28 mouse cellular contexts compared by ENCODE assay signal in genomic region chr3:58300213-58300612, GRCm38 (mm10).
"Had no signal": no experiment of that assay in that cellular context is flagged by ENCODE, and none has a peak within 500 bp of the region (broad histone marks: within the 10 kb centered on the region; RNA-seq: fewer than 3 reads in every experiment).

No protein-coding gene starts in this region.

- H3K9me3 ChIP-seq: embryonic facial prominence, embryonic 10.5 days; embryonic facial prominence, embryonic 12.5 days; embryonic facial prominence, embryonic 13.5 days; embryonic facial prominence, embryonic 15.5 days; forebrain, embryonic 10.5 days; forebrain, embryonic 12.5 days; forebrain, embryonic 13.5 days; forebrain, embryonic 15.5 days had no signal

- H3K4me2 ChIP-seq: embryonic facial prominence, embryonic 12.5 days; embryonic facial prominence, embryonic 13.5 days; embryonic facial prominence, embryonic 15.5 days; forebrain, embryonic 12.5 days; forebrain, embryonic 13.5 days; forebrain, embryonic 15.5 days had no signal

- H3K4me3 ChIP-seq: embryonic facial prominence, embryonic 10.5 days; embryonic facial prominence, embryonic 12.5 days; embryonic facial prominence, embryonic 13.5 days; embryonic facial prominence, embryonic 15.5 days; erythroblast, embryonic 14.5 days; forebrain, embryonic 10.5 days; forebrain, embryonic 12.5 days; forebrain, embryonic 13.5 days; forebrain, embryonic 15.5 days; gastrocnemius, adult 2 months; heart, adult 2 months had no signal

- H3K9ac ChIP-seq: embryonic facial prominence, embryonic 12.5 days; embryonic facial prominence, embryonic 13.5 days; embryonic facial prominence, embryonic 15.5 days; forebrain, embryonic 12.5 days; forebrain, embryonic 13.5 days; forebrain, embryonic 15.5 days; forebrain, postnatal 0 days had no signal

- ATAC-seq: forebrain, embryonic 13.5 days; forebrain, embryonic 14.5 days; forebrain, embryonic 15.5 days; forebrain, embryonic 16.5 days; forebrain, postnatal 0 days had no signal

- H3K4me1 ChIP-seq: embryonic facial prominence, embryonic 12.5 days; embryonic facial prominence, embryonic 15.5 days; forebrain, embryonic 15.5 days had no signal

- H3K27me3 ChIP-seq: embryonic facial prominence, embryonic 12.5 days; embryonic facial prominence, embryonic 13.5 days; embryonic facial prominence, embryonic 15.5 days; forebrain, embryonic 12.5 days; forebrain, embryonic 13.5 days; forebrain, embryonic 15.5 days had no signal

- H3K36me3 ChIP-seq: embryonic facial prominence, embryonic 10.5 days; embryonic facial prominence, embryonic 12.5 days; embryonic facial prominence, embryonic 13.5 days; embryonic facial prominence, embryonic 15.5 days; forebrain, embryonic 10.5 days; forebrain, embryonic 12.5 days; forebrain, embryonic 15.5 days had no signal

- DNase-seq: cerebellum, adult 8-10 months; cerebellum, adult 9-10 months; cerebellum, adult 9-11 months; cerebellum, postnatal 10 days; cerebellum, postnatal 14 days; cerebellum, postnatal 25 days; cerebellum, postnatal 36 days; embryo, embryonic 11 days; forebrain, postnatal 0 days; gastrocnemius, adult 2 months; gastrocnemius, postnatal 10 days; gastrocnemius, postnatal 14 days; gastrocnemius, postnatal 25 days; gastrocnemius, postnatal 36 days; heart, adult 11 months; heart, adult 18-20 months; heart, adult 2 months had no signal

- H3K27ac ChIP-seq: embryonic facial prominence, embryonic 10.5 days; embryonic facial prominence, embryonic 12.5 days; embryonic facial prominence, embryonic 13.5 days; embryonic facial prominence, embryonic 15.5 days; forebrain, embryonic 10.5 days; forebrain, embryonic 12.5 days; forebrain, embryonic 13.5 days; forebrain, embryonic 15.5 days; gastrocnemius, adult 2 months; heart, adult 2 months had no signal
